Mouse (Mus musculus) urinary bladder, postnatal 4 days (tissue): ENCODE data around the gene Emc9.

Experiments
- DNase-seq, 2 experiments: peaks; one replicate each; pipeline ENCODE4 v3.0.0; 2021 to 2022; ENCODE audit warnings: low spot score in 2 of 2

Emc9 gene

GRCm38 (mm10) chr14:55584702-55585565 lies at the start of gene Emc9:
Gene Emc9 (minus strand): TSS chr14:55585302.
- DNase-seq, result peak; percentile 62 to 73

DNA sequence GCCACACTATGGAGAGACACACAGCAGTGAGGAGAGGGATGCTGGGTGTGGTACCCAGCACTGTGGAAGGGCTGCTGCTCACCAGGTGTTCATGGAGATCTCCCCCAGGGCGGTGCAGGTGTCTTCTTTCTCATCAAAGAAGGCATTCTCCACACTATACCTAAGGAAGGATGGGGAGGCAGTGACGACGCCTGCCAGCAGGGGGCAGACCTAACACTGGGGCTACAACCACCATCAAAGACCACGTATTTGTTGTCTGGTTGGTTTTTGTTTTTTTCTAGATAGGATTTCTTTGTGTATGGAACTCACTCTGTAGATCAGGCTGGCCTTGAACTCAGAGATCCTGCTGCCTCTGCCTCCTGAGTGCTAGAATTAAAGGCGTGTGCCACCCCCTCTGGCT lies 44.2 kb upstream of the Emc9 start:
- peak in 1 of 2 experiments; percentile 71 for DNase-seq

- no peak for DNase-seq
These were observed 43.1 kb upstream of the Emc9 start for GRCm38 (mm10) chr14:55628077-55628827.

DNA sequence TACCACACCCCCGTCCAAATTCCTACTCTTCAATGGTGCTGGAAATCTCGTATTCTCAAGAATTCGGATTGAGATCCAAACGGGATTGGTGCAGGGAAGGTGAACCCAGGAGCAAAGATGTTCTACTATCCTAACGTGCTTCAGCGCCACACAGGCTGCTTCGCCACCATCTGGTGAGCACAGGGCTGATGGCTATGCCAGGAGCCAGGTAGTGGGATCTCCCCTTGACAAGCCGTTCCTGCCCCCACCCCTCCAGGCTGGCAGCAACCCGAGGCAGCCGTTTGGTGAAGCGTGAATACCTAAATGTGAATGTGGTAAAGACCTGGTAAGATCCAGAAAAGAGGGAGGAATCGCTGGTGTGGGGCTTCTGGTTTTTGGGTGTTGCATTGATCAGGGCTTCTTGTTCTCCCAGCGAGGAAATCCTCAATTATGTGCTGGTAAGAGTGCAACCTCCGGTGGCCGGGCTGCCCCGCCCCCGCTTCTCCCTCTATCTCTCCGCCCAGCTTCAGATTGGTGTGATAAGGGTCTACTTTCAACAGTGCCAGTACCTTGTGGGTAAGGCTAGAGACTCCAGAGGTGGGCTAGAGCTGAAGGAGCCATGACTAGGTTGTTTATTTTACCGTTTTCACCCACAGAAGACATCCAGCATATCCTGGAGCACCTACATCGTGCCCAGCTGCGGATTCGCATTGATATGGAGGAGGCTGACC lies 33.5 kb upstream of the Emc9 start:
- DNase-seq, result no peak

DNA sequence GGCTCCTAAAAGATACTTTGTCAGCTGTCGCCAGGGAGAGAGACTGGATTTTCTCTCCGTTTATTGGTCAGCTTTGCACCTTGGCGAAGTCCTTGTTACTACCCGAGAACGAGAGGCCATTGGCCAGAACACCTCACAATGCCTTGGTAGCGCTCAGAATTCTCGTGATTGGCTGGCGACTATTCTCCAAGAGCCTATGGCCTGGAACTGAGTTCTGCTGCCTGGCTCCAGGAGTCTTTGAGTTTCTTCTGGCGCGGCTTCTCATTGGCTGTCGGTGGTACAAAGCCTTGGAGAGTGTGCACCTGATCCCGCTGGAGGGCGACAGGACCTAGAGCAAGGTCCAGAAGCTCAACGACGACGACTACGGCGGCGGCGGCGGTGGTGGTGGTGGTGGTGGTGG lies 32.7 kb upstream of the Emc9 start, which contains the start of gene Rec8:
Rec8 (plus strand) TSS at position 216 of the 400 bp plus-strand sequence.
- no peak for DNase-seq

- DNase-seq, result no peak
These were observed 31.7 kb upstream of the Emc9 start for GRCm38 (mm10) chr14:55616844-55617243.

DNA sequence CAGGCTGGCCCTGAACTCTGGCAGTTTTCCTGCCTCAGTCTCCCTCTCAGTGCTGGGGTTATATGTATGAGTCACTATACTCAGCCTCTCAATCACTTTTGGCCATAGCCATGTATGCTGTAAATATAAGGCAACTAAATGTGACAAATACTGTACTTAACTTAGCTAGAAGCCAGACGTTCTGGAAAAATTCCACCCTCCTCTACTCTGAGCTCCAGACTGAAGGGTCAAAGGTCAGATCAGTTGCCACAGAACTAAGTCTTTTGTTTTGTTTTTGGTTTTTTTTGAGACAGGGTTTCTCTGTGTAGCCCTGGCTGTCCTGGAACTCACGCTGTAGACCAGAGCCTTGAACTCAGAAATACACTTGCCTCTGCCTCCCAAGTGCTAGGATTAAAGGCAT lies 30.8 kb upstream of the Emc9 start:
- DNase-seq, result no peak

- no peak for DNase-seq
These were observed 29.6 kb upstream of the Emc9 start for GRCm38 (mm10) chr14:55614565-55615178.

GRCm38 (mm10) chr14:55613346-55613745 lies 28.2 kb upstream of the Emc9 start:
- no peak for DNase-seq

DNA sequence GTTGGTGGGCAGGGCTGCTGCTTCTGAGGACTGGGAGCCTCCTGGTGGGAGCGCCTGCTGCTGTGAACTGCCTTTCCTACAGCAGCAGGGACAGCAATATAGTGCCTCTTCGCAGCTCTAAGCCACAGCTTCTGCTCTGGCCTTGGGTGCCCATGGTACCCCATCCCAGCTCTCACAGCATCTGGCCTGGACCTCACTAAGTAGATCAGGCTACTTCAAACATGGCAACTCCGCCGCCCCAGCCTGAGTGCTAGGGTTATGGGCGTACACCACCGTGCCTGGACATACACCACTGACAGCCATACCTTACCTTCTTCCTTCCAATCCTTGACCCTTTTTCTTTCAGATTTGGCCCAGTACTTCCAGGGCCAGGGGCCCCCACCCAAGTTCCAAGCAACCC lies 23.2 kb upstream of the Emc9 start:
- no peak for DNase-seq

DNA sequence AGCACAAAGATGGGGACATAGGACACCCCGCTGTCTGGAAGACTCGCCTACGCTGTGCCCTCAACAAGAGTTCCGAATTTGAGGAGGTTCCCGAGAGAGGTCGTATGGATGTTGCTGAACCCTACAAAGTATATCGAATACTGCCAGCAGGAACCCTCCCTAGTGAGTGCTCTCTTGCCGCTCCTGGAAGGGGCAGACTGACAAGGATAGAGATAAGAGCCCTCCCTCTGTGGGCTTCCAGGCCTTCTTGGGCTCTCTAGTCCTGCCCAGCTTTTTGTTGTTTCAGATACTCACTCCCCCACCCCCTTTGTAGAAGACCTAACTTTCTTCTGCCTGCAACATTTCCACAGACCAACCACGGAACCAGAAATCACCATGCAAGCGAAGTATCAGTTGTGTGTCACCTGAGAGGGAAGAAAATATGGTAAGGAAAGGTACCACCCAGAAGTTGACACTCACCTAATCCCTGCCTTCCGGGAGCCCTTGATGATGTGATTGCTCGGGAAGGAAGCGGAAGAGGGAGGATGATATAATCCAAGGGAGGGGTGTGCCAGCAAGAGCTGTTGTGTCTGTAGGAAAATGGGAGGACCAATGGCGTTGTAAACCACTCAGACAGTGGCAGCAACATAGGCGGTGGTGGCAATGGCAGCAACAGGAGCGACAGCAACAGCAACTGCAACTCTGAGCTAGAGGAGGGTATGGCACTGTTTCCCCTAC lies 20.8 kb upstream of the Emc9 start:
- no peak for DNase-seq

- DNase-seq, result no peak
These were observed 19.7 kb upstream of the Emc9 start for GRCm38 (mm10) chr14:55604823-55605222.

GRCm38 (mm10) chr14:55603633-55604576 lies 18.8 kb upstream of the Emc9 start:
- DNase-seq, result peak; percentile 85 to 91

GRCm38 (mm10) chr14:55603271-55603632 lies 18.1 kb upstream of the Emc9 start, which contains the start of gene Irf9:
Gene Irf9 (plus strand): TSS chr14:55603571.
- DNase-seq, result no peak

- no peak for DNase-seq
These were observed 13.7 kb upstream of the Emc9 start for GRCm38 (mm10) chr14:55598521-55599390.

DNA sequence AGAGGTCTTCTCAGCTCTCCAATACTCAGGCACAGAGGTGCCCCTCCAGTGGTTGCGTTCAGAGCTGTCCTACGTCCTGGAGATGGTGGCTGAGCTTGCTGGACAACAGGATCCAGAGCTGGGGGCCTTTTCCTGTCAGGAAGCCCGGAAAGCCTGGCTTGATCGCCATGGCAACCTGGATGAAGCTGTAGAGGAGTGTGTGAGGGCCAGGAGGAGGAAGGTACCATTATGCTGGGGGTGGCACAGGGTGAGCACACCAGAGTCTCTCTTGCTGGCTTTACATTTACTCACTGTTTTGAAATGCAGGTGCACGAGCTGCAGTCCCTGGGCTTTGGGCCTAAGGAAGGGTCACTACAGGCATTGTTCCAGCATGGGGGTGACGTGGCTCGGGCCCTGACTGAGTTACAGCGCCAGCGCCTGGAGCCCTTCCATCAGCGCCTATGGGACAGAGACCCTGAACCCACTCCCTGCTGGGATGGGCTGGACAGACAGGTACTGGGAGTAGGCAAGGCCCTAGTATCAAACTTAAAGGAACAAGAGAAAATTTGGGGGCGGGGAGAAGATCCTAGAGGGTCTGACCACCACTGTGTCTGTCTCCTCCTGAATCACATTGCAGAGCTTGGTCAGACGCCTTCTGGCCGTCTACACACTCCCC lies 11.1 kb upstream of the Emc9 start:
- DNase-seq, result no peak

- DNase-seq, result no peak
These were observed 7.1 kb upstream of the Emc9 start for GRCm38 (mm10) chr14:55592226-55592625.

GRCm38 (mm10) chr14:55591331-55591891 lies 6.3 kb upstream of the Emc9 start, which contains the start of gene Rnf31:
Gene Rnf31 (plus strand): TSS chr14:55591708.
- peak; percentile 92 to 94 for DNase-seq
